Mouse (Mus musculus) limb, embryonic 15.5 days (tissue): ENCODE data around the gene Exoc3l4. TPM values are rescaled to one million over a fixed set of nuclear protein-coding genes. Genes with fewer than 3 reads are reported as not detected.

Experiments used
- ATAC-seq: fragments of 200-750 bp; cut with Nextera tagmentation; 2 replicates; pipeline ENCODE4 v1.8.0; 2017; ENCODE audit warnings: low read depth, moderate TSS enrichment; ENCODE audit not compliant: insufficient number of reproducible peaks, low FRiP score, low TSS enrichment
- H3K27ac ChIP-seq: fragments of 300-500 bp; sonication (generic); 2 replicates; pipeline ENCODE4 v1.5.1; 2015; ENCODE audit warnings: moderate library complexity, mild to moderate bottlenecking, inconsistent platforms
- H3K27me3 ChIP-seq: fragments of 300-500 bp; sonication (generic); 2 replicates; pipeline ENCODE4 v1.6.1; 2015; ENCODE audit warnings: inconsistent platforms
- H3K36me3 ChIP-seq: fragments of 300-500 bp; sonication (generic); 2 replicates; pipeline ENCODE4 v1.6.1; 2015; ENCODE audit warnings: inconsistent platforms
- H3K4me1 ChIP-seq: fragments of 300-500 bp; sonication (generic); 2 replicates; pipeline ENCODE4 v1.6.1; 2015; ENCODE audit warnings: inconsistent platforms
- H3K4me2 ChIP-seq: fragments of 300-500 bp; sonication (generic); 2 replicates; pipeline ENCODE4 v1.6.1; 2015; ENCODE audit warnings: mild to moderate bottlenecking, inconsistent platforms
- H3K4me3 ChIP-seq: fragments of 300-500 bp; sonication (generic); 2 replicates; pipeline ENCODE4 v1.5.1; 2015; ENCODE audit warnings: mild to moderate bottlenecking, inconsistent platforms
- H3K9ac ChIP-seq: fragments of 300-500 bp; sonication (generic); 2 replicates; pipeline ENCODE4 v1.6.1; 2015; ENCODE audit warnings: inconsistent platforms
- H3K9me3 ChIP-seq: fragments of 300-500 bp; sonication (generic); 2 replicates; pipeline ENCODE4 v1.6.1; 2016; ENCODE audit warnings: inconsistent platforms
- WGBS: fragments of 180-500 bp; shearing (Covaris S2); methylation state at CpG from one replicate; pipeline ENCODE4 v1.1.7; 2015; 5-methylcytosine and 5-hydroxymethylcytosine counted together
- polyA plus RNA-seq: library from polyadenylated mRNA; unstranded; fragments of >200 nt; fragmentation: Nextera tagmentation; extraction: Ambion mirVana; gene quantifications from 2 replicates; pipeline ENCODE4 v1.2.1, GENCODE M21; 2015

Gene Exoc3l4
- polyA plus RNA-seq, 1 experiment from 2014 or later, result 6.4 TPM

GRCm38 (mm10) chr12:111438850-111439249 is 22.0 kb downstream of the Exoc3l4 start:
- Histone ChIP-seq H3K9ac (no peak overlapping the region), H3K4me1 (peaks cover 21% of the 10 kb centered on the region), H3K9me3 (no peaks in the 10 kb centered on the region), H3K27ac (no peak overlapping the region), H3K27me3 (peaks cover 82% of the 10 kb centered on the region), H3K4me2 (no peak overlapping the region), H3K36me3 (no peaks in the 10 kb centered on the region), H3K4me3 (no peak overlapping the region)
- ATAC-seq, result no peak
- WGBS, result 81% methylated on average over 6 of the region's 6 CpGs

- peaks cover 93% of the 10 kb centered on the region for H3K27me3 ChIP-seq
Measured at GRCm38 (mm10) chr12:111440701-111441373, 24.0 kb downstream of the Exoc3l4 start.

GRCm38 (mm10) chr12:111441523-111441922 is 24.7 kb downstream of the Exoc3l4 start:
- Histone ChIP-seq H3K27me3 (peaks cover 95% of the 10 kb centered on the region), H3K9ac (no peak overlapping the region), H3K4me2 (no peak overlapping the region), H3K27ac (no peak overlapping the region), H3K4me1 (peaks cover 34% of the 10 kb centered on the region), H3K36me3 (no peaks in the 10 kb centered on the region), H3K4me3 (no peak overlapping the region), H3K9me3 (no peaks in the 10 kb centered on the region)
- ATAC-seq, result no peak
- WGBS, result 78% methylated on average over 3 of the region's 3 CpGs

More at GRCm38 (mm10) chr12:111440701-111441373, 24.0 kb downstream of the Exoc3l4 start:
- H3K27ac ChIP-seq, result no peak overlapping the region
- 88% methylated on average over 9 of the region's 9 CpGs for WGBS
- H3K36me3 ChIP-seq, result no peaks in the 10 kb centered on the region
- no peaks in the 10 kb centered on the region for H3K9me3 ChIP-seq
- H3K4me1 ChIP-seq, result peaks cover 27% of the 10 kb centered on the region
- no peak overlapping the region for H3K4me2 ChIP-seq
- ATAC-seq, result no peak
- no peak overlapping the region for H3K9ac ChIP-seq
- no peak overlapping the region for H3K4me3 ChIP-seq

GRCm38 (mm10) chr12:111442309-111443010 is 25.6 kb downstream of the Exoc3l4 start, which contains the start of gene Tnfaip2:
Tnfaip2 (plus strand) TSS chr12:111442469.
- WGBS, result under 1% methylated on average over 48 of the region's 48 CpGs
- Histone ChIP-seq H3K9me3 (no peaks in the 10 kb centered on the region), H3K4me1 (peaks cover 38% of the 10 kb centered on the region), H3K27ac (no peak within 1 kb of the TSS), H3K36me3 (no peaks in the 10 kb centered on the region), H3K4me3 (peak within 1 kb of the TSS; percentile 37), H3K9ac (no peak within 1 kb of the TSS), H3K27me3 (peaks cover 95% of the 10 kb centered on the region), H3K4me2 (peak within 1 kb of the TSS; percentile 67)
- ATAC-seq, result peak; percentile 36; the same call in 1 of the 2 replicates

- H3K27me3 ChIP-seq, result peaks cover 95% of the 10 kb centered on the region
- no peaks in the 10 kb centered on the region for H3K36me3 ChIP-seq
- no peak overlapping the region; the same call in 1 of the 2 replicates for H3K27ac ChIP-seq
- H3K9me3 ChIP-seq, result no peaks in the 10 kb centered on the region
- H3K4me1 ChIP-seq, result peaks cover 46% of the 10 kb centered on the region
- no peak for ATAC-seq
- H3K4me3 ChIP-seq, result peak overlapping the region; percentile 37
- no peak overlapping the region for H3K9ac ChIP-seq
- H3K4me2 ChIP-seq, result peak overlapping the region; percentile 67
- 25% methylated on average over 15 of the region's 15 CpGs for WGBS
Measured at GRCm38 (mm10) chr12:111443011-111443870, 26.4 kb downstream of the Exoc3l4 start.

- Histone ChIP-seq H3K4me1 (peaks cover 53% of the 10 kb centered on the region), H3K9ac (no peak overlapping the region), H3K4me2 (no peak overlapping the region), H3K27me3 (peaks cover 95% of the 10 kb centered on the region), H3K9me3 (no peaks in the 10 kb centered on the region), H3K36me3 (no peaks in the 10 kb centered on the region), H3K4me3 (no peak overlapping the region), H3K27ac (no peak overlapping the region; the same call in 1 of the 2 replicates)
- WGBS, result 35% methylated on average over 10 of the region's 10 CpGs
- no peak for ATAC-seq
Measured at GRCm38 (mm10) chr12:111443921-111444831, 27.4 kb downstream of the Exoc3l4 start.

- Histone ChIP-seq H3K4me3 (peak overlapping the region; percentile 28), H3K27me3 (peaks cover 98% of the 10 kb centered on the region), H3K9ac (no peak overlapping the region), H3K36me3 (no peaks in the 10 kb centered on the region), H3K4me2 (peak overlapping the region; percentile 44), H3K9me3 (no peaks in the 10 kb centered on the region), H3K27ac (no peak overlapping the region), H3K4me1 (peaks cover 65% of the 10 kb centered on the region)
- WGBS, result 8% methylated on average over 52 of the region's 52 CpGs
- ATAC-seq, result no peak
Measured at GRCm38 (mm10) chr12:111445161-111445889, 28.5 kb downstream of the Exoc3l4 start.

GRCm38 (mm10) chr12:111445890-111446613 is 29.2 kb downstream of the Exoc3l4 start:
- Histone ChIP-seq H3K4me3 (peak overlapping the region; percentile 28), H3K36me3 (no peaks in the 10 kb centered on the region), H3K9ac (no peak overlapping the region), H3K4me2 (peak overlapping the region; percentile 44), H3K4me1 (peaks cover 71% of the 10 kb centered on the region), H3K27me3 (peaks cover 99% of the 10 kb centered on the region), H3K9me3 (no peaks in the 10 kb centered on the region), H3K27ac (no peak overlapping the region)
- 7% methylated on average over 27 of the region's 27 CpGs for WGBS
- ATAC-seq, result no peak

GRCm38 (mm10) chr12:111446745-111447144 is 29.9 kb downstream of the Exoc3l4 start:
- 41% methylated on average over 5 of the region's 5 CpGs for WGBS
- Histone ChIP-seq H3K4me3 (no peak overlapping the region), H3K9ac (no peak overlapping the region), H3K9me3 (no peaks in the 10 kb centered on the region), H3K36me3 (no peaks in the 10 kb centered on the region), H3K27me3 (peaks cover 99% of the 10 kb centered on the region), H3K4me1 (peaks cover 70% of the 10 kb centered on the region), H3K4me2 (no peak overlapping the region), H3K27ac (no peak overlapping the region)
- ATAC-seq, result no peak

- 23% methylated on average over 9 of the region's 9 CpGs for WGBS
Measured at GRCm38 (mm10) chr12:111447350-111447749, 30.5 kb downstream of the Exoc3l4 start.

More at GRCm38 (mm10) chr12:111447350-111447749, 30.5 kb downstream of the Exoc3l4 start:
- Histone ChIP-seq H3K9me3 (no peaks in the 10 kb centered on the region), H3K36me3 (no peaks in the 10 kb centered on the region), H3K4me1 (peaks cover 64% of the 10 kb centered on the region), H3K27me3 (peaks cover 99% of the 10 kb centered on the region), H3K27ac (no peak overlapping the region), H3K9ac (no peak overlapping the region), H3K4me2 (no peak overlapping the region), H3K4me3 (no peak overlapping the region)
- ATAC-seq, result no peak
